Mouse (Mus musculus) layer of hippocampus, adult 9-10 months (tissue): ENCODE results near the gene Tiam2.

ENCODE experiments used
- DNase-seq: peaks from one replicate; pipeline ENCODE4 v3.0.0; 2022; ENCODE audit warnings: low spot score

Gene Tiam2

GRCm38 (mm10) chr17:3452571-3453311, 126.4 kb downstream of the Tiam2 start:
- DNase-seq = no peak

GRCm38 (mm10) chr17:3453946-3454345, 127.6 kb downstream of the Tiam2 start:
- no peak for DNase-seq

- DNase-seq = no peak
Measured at GRCm38 (mm10) chr17:3454850-3455249, 128.5 kb downstream of the Tiam2 start.

GRCm38 (mm10) chr17:3457914-3458681, 131.7 kb downstream of the Tiam2 start:
- DNase-seq = no peak

- DNase-seq = no peak
Measured at GRCm38 (mm10) chr17:3465861-3466260, 139.5 kb downstream of the Tiam2 start.

GRCm38 (mm10) chr17:3466681-3467080, 140.3 kb downstream of the Tiam2 start:
- no peak for DNase-seq

GRCm38 (mm10) chr17:3467636-3468324, 141.4 kb downstream of the Tiam2 start:
- DNase-seq = no peak

GRCm38 (mm10) chr17:3472018-3472417, 145.6 kb downstream of the Tiam2 start:
- no peak for DNase-seq

GRCm38 (mm10) chr17:3476546-3476945, 150.2 kb downstream of the Tiam2 start:
- DNase-seq = no peak

- no peak for DNase-seq
Measured at GRCm38 (mm10) chr17:3481576-3482575, 155.5 kb downstream of the Tiam2 start.

- DNase-seq = no peak
Measured at GRCm38 (mm10) chr17:3483091-3483490, 156.7 kb downstream of the Tiam2 start.

- DNase-seq = no peak
Measured at GRCm38 (mm10) chr17:3485851-3486250, 159.5 kb downstream of the Tiam2 start.

- no peak for DNase-seq
Measured at GRCm38 (mm10) chr17:3487211-3487610, 160.8 kb downstream of the Tiam2 start.

- no peak for DNase-seq
Measured at GRCm38 (mm10) chr17:3487721-3488601, 161.6 kb downstream of the Tiam2 start.

GRCm38 (mm10) chr17:3490216-3490895, 164.0 kb downstream of the Tiam2 start:
- DNase-seq = no peak

GRCm38 (mm10) chr17:3491065-3491464, 164.7 kb downstream of the Tiam2 start:
- DNase-seq = no peak

- no peak for DNase-seq
Measured at GRCm38 (mm10) chr17:3491667-3492066, 165.3 kb downstream of the Tiam2 start.

- DNase-seq = no peak
Measured at GRCm38 (mm10) chr17:3495576-3495975, 169.2 kb downstream of the Tiam2 start.

- DNase-seq = no peak
Measured at GRCm38 (mm10) chr17:3496080-3496479, 169.7 kb downstream of the Tiam2 start.

- DNase-seq = no peak
Measured at GRCm38 (mm10) chr17:3498086-3498485, 171.7 kb downstream of the Tiam2 start.
